Mouse (Mus musculus) retina, adult 2 months (tissue): ENCODE measurements around the gene Vill.

Experiments used
- DNase-seq: peaks from one replicate; pipeline ENCODE4 v3.0.0-alpha.2; 2012; ENCODE audit warnings: low read depth, low spot score

Vill gene

GRCm38 (mm10) chr9:119052154-119052944 is at the start of gene Vill:
TSS of gene Vill (plus strand) at chr9:119052778.
- DNase-seq = no peak

- no peak for DNase-seq
Observed at GRCm38 (mm10) chr9:119003990-119004702, 48.4 kb upstream of the Vill start.

DNA sequence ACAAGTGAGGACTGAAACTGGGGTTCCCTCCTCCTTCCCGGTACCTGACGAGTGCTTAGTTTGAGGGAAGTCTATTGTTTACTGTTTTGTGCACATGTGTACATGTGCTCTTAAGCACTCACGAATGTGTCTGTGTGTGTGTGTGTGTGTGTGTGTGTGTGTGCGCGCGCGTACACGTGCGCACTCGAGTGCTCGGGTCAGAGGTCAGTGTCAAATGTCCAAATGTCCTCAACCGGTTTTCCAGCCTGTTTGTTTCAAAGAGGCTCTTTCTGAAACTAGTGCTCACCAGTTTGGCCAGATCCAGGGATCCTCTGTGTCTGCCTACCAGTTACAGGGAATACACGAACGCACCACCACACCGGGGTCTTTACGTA is 47.9 kb upstream of the Vill start:
- DNase-seq = no peak

- DNase-seq = no peak
Observed at GRCm38 (mm10) chr9:119005303-119006029, 47.1 kb upstream of the Vill start.

- DNase-seq = no peak
Observed at GRCm38 (mm10) chr9:119007266-119007665, 45.3 kb upstream of the Vill start.

- no peak for DNase-seq
Observed at GRCm38 (mm10) chr9:119008871-119009270, 43.7 kb upstream of the Vill start.

DNA sequence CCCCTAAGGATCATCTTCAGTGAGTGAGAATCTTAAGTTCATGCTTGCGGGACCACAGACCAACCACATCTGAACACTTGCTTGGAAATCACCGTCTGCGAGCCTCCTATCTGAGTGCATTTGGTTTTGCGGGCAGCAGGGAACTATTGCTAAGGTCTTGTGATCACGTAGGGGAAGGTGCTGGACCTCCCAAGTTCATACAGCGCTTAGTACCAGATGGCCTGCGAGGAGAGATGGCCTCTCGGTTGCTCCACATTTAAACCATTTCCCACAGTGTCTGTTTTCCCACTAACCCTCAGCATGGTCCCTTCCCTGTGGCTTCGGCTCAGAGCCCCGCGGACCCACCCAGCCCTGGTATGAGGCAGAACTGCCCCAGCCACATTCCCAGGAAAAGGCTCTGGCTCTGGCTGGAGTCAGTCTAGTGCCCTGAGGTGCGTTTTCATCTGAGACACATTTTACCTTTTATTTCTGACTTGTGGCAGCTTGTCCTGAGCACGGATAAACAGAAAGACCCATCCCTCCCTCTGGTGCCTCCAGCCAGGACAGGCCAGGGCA is 42.3 kb upstream of the Vill start:
- no peak for DNase-seq

- DNase-seq = no peak
Observed at GRCm38 (mm10) chr9:119016785-119017507, 35.6 kb upstream of the Vill start.

DNA sequence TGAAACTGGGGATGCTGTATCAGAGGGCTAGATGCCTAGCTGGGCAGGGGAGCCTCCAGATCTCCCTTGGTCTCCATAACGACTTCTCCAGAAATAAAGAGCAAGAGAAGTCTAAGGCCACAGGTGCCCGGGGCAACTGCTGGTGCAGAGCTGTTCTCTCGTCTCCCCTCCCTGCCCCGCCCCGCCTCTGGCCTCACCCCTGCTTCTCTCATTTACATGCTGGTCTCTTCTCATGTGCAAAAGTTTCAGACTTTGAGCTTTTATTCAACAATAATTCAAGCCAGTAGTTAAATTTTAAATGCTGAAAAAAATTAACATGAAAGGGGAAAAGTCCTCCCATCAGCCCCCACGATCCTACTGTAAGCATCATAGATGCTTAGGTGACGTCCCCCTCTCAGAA is 30.8 kb upstream of the Vill start:
- no peak for DNase-seq

DNA sequence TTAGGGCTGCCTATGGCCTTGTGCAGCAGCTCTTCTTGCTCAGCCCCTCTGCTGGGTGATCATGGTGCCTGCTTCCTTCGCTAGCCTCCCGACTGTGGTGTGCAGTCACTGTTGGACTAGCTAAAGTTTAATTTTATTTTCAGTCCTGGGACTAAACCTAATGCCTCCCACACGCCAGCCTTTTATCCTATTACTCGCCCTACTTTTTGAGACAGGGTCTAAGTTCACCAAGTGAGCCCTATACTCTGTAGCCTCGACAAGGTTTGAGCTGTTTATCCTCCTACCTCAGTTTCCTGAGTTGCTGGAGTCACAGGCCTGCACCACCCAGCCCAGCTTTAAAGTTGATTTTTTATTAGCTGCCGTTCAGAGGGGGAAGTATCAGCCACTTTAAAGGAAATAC is 27.3 kb upstream of the Vill start:
- no peak for DNase-seq

- DNase-seq = no peak
Observed at GRCm38 (mm10) chr9:119025832-119026331, 26.7 kb upstream of the Vill start.

DNA sequence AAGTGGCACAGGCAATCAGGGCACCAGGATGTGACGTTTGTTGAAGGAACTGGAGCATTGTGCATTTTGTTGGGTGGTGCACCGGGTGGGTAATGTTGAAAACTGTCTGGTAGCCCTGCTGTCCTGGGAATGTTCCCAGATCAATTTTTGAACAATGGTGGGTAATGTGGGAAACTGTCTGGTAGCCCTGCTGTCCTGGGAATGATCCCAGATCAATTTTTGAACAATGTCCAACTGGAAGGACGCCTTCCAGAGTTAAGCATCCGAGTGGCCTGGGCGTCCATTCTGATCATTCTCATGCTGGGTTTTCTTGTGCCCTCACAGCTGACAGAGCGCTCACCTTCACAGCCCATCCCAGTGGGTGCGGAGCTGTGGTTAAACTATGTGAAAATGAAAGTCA is 25.2 kb upstream of the Vill start:
- no peak for DNase-seq

DNA sequence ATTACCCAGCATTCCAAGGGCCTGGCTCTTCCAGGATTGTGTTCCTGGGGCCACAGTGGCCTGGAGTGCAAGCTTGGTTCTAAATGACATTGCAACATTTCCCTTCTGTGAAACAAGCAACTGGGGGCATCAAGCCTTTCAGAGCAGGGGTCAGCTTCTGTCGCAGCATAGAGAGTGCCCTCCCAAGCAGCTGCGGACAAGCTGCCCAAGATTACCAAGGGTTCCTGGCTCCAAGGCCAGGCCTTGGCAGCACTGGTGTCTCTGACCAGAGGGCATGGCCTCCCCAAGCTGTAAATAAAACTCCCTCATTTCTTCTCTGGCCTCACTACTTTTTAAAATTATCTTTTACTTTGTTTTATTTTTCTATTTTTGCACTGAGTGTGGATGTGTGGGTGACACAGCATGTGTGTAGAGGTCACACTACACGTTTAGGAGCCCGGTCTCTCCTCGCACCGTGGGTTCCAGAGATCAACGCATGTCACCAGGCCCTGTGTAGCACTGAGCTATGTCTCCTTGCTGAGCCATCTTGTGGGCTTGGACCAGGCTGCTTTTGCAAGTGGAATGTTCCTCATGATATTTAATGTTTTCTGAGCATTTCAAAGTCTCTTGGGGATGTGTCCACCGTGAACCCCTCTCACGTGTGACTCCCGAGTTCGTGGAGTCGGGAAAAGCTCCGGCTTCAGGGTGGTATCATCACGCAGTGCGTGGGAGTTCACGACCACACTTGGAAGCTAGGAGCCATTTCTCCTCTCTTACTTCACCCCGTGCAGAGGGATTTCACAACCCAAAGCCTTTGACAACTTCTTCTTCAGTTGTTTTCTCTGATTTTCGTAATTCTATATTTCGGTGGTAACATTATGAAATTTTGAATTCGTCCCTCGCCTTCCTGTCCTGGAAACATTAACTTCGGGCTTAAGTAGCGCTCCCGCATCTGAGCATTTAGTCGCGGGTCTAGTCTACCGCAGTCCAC is 24.1 kb upstream of the Vill start:
- no peak for DNase-seq

GRCm38 (mm10) chr9:119029568-119029967 is 23.0 kb upstream of the Vill start:
- DNase-seq = peak; percentile 16

- DNase-seq = no peak
Observed at GRCm38 (mm10) chr9:119031038-119031437, 21.5 kb upstream of the Vill start.

DNA sequence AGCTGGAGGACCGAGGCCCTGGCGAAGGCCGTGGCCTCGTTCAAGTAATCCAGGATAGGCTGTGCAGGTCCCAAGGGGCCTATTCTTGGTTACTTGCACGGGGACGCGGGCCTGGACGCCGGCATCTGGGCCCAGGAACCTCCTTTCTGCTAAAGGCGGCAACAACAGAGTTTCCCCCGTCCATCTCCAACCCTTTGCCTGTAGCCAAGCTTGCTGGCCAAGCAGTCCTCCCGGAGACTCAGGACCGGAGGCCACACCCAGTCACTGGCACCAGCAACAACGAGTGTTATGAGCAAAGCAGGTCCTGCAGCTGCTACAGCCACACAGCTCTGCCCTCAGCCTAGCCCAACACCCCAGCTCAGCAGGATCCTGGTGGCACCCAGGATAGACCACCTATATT is 20.8 kb upstream of the Vill start:
- DNase-seq = no peak

DNA sequence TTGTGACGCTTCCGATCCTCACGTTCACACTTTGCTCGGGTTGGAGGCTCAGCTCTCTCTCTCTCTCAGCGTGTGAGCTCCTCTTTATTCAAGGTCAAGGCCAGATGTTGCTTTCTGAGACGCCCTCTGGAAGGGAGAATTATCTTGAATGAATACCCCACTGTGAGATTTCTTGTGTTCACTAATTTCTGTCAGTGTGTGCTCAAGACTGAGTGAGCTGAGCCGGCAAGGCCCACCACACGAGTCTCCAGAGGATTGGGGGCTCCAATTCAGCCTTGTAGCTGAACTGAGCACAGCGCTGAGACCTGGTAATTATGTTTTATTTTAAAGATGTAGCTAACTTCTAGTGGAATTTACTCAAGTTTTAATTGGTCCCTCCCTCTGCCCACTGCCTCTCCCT is 20.0 kb upstream of the Vill start:
- DNase-seq = no peak

DNA sequence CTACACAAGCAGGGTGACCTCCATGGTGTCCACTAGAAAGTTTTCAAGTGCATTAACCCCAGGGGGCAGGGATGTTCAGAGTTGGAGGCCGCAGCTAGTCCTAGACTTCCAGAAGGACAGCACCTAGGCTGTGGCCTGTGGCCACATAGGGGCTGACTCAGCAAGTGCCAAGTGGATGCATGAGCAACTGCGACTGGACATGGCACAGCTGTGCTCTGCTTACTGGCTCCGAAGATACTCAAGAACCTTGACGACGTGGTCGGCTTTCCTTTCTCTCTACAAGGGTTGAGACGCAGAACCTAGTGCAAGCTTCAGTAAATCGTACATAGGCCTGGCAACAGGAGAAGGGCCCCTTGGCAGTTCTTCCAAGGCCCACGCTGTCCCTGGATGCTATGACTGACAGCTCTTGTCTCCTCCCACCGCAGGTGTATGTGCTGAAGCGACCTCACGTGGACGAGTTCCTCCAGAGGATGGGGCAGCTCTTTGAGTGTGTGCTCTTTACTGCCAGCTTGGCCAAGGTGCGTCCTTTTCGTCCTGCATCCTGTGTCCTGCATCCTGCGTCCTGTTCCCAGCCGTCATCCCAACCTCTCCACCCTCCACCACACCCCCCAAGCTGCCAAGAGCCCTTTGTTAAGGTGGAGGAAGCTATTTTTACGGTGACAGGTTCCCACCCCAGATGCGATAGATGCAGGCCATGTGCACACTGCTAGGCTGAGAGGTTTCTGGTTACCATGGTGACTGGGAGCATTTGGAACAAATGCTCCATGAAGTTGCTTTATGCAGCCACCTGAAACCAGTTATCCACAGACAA is 19.3 kb upstream of the Vill start:
- DNase-seq = no peak

GRCm38 (mm10) chr9:119034069-119034468 is 18.5 kb upstream of the Vill start:
- no peak for DNase-seq
